Mouse (Mus musculus): ENCODE measurements around the gene Als2.

Gene Als2

GRCm38 (mm10) chr1:59162309-59163024 lies 74.6 kb downstream of the Als2 start:
- TF ChIP-seq GATA4 (IDR thresholded peaks at IDR 0.05; ENCODE audit: insufficient replicate concordance, low read length) = no peak

DNA sequence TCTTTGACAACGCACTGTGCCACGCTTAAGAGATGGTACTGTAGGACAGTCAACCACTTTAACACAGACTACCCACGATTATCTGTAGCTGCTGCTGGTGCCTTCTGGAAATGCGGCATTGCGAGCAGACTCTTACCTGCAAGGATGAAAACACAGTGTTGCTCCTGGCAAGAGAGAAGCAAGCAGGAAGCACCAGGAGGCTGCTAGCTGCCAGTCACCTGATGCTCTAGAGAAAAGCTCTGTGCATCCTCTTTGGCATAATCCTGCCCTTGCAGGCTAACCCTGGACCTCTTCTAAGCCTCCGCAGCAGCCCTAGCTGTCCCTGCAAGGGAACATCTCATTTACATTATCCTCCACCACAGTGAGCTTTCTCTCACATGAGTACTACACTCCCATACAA lies 75.6 kb downstream of the Als2 start:
- no peak for TF ChIP-seq GATA4 (IDR thresholded peaks at IDR 0.05; ENCODE audit: insufficient replicate concordance, low read length)

DNA sequence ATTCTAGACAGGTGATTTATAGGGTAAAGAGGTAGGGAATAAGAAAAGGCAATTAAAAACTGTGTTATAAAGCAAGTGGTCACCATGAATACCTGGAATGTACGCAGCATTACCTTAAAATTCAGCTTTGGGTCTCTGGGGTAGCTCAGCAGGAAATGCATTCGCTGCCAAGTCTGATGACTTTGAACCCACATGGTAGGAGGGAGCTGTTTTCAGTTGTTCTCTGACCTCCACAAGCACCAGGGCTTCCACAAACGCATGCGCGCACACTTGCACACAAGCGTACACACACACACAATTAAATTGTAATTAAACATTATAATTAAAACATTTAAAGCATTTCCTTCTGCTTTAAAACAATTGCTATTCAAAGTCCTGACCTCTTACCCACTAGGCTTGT lies 76.2 kb downstream of the Als2 start:
- no peak for TF ChIP-seq GATA4 (IDR thresholded peaks at IDR 0.05; ENCODE audit: insufficient replicate concordance, low read length)

DNA sequence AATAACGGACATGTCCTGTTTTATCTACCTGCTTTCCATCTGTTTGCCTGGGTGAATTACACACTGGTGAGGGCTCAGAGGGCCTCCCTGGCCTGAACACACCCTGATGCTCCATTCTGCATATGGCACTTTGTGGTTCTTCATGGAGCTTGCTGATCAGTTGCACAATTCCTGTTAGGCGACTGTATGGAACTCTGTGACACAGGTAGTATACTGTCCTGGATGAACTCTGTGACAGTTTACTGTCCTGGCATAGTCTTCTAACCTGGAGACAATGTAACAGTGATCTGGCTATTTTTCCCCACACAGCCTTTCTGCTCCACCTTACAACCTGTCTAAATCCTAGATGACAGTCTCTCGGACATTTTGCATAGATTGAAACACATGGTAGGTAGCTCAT lies 77.9 kb downstream of the Als2 start:
- no peak for TF ChIP-seq GATA4 (IDR thresholded peaks at IDR 0.05; ENCODE audit: insufficient replicate concordance, low read length)

DNA sequence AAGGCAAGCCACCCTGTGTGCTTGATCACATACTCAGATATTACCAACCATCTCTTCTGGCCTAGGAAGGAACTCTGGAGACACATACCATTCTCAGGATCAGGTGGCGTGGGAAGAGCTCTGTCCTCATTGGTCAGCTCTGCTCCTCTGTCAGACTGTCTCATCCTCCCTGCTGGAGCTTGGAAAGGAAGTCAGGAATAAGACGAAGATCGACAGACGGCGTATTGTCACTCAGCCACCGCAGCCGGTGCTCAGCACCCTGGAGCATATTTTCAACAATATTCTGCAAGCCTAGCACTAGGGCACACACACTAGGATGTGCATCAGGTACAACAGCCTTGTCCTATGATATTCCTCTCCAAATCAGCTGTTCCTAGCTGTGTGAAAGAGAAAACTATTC lies 78.5 kb downstream of the Als2 start:
- TF ChIP-seq GATA4 (IDR thresholded peaks at IDR 0.05; ENCODE audit: insufficient replicate concordance, low read length) = no peak

DNA sequence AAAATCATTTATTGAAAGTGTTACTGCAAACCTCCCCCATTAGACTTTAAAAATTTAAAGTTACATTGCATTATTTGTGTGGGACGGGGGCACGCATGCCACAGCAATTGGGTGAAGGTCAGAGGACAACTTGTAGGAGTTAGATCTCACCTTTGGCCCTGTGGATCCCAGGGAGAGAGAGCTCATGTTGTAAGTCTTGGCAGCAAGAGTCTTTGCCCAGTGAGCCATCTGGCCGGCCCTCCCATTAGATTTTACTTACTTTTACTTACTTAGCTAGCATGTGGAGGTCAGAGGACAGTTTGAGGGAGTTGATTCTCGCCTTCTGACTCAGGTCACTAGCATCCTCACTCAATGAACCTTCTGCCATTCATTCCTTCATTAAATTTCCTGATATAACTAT lies 79.2 kb downstream of the Als2 start:
- no peak for TF ChIP-seq GATA4 (IDR thresholded peaks at IDR 0.05; ENCODE audit: insufficient replicate concordance, low read length)

DNA sequence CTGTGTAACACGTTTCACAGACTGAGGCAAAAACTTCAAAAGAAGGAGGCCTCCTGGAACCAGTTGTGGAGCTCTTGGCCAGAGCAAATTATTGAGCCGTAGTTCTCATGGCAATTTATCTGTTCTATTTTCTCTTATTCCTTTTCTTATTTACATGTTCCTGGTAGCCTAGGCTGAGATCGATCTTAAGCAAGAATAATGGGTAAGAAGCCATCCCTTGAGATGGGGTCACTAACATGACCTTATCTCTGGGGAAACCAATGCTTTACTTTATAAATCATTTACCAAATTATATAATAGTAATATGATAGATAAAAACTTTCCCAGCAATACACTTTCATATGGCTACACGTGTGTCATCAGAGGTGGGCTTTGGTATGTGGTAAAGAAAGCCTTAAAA lies 84.7 kb downstream of the Als2 start:
- no peak for TF ChIP-seq GATA4 (IDR thresholded peaks at IDR 0.05; ENCODE audit: insufficient replicate concordance, low read length)

- no peak for TF ChIP-seq GATA4 (IDR thresholded peaks at IDR 0.05; ENCODE audit: insufficient replicate concordance, low read length)
Observed at GRCm38 (mm10) chr1:59150542-59150941, 86.5 kb downstream of the Als2 start.

- TF ChIP-seq GATA4 (IDR thresholded peaks at IDR 0.05; ENCODE audit: insufficient replicate concordance, low read length) = no peak
Observed at GRCm38 (mm10) chr1:59144543-59144942, 92.5 kb downstream of the Als2 start.

GRCm38 (mm10) chr1:59142809-59143208 lies 94.2 kb downstream of the Als2 start:
- TF ChIP-seq GATA4 (IDR thresholded peaks at IDR 0.05; ENCODE audit: insufficient replicate concordance, low read length) = no peak

DNA sequence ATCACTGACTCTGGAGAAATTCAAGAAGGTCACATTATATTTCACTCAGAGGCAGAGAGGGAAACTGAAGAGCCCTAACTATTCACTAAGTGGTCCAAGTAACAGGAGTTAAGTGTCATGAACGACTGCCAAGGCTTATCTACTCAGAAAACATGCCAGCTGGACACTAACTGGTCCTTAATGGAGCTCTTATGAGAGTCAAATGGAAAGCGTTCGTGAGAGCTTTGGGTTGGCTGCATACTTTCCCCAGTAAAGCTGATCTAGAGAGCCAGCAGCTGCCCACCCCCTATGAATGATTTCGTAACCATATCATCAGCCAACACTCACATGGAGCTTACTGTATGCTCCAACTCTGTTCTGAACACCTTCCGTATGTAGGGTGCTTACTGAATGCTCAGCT lies 102.6 kb downstream of the Als2 start:
- TF ChIP-seq GATA4 (IDR thresholded peaks at IDR 0.05; ENCODE audit: insufficient replicate concordance, low read length) = no peak

DNA sequence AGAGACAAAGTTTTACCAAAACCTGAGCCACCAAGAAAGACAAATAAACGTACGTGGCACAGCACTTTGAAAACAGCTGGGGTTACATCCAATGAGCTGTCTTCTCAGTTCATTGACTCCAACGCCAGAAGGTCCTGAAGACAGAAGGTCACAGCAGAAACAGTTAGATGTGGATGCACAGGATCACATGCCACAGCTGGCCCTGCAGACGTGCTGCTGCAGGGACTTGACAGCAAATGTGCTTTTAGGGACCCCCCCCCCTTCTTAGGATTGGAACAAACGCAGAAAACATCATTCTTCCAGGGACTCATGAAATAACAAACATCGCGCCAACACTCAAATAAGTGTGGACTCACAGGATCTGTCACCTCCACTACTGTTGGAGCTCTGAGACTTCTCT lies 108.2 kb downstream of the Als2 start:
- no peak for TF ChIP-seq GATA4 (IDR thresholded peaks at IDR 0.05; ENCODE audit: insufficient replicate concordance, low read length)

DNA sequence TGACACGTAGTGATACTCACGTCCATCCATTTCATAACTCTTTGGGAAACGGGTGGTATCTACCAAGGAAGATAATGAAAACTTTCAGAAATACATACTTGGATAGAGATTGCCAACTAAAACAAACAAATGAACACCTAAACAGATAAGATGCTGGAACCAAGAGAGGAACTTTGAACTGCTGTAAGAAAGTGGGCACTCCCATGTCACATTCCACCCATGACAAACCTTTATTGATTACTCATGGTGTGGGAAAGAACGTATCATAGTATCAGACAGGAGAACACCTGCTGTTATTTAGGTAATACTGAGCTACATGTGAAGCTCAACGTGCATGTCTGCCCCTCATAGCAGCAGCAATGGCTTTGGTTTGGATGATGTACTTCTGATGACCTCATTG lies 111.5 kb downstream of the Als2 start:
- no peak for TF ChIP-seq GATA4 (IDR thresholded peaks at IDR 0.05; ENCODE audit: insufficient replicate concordance, low read length)

- peak; percentile 9; the same call in 1 of the 2 replicates for TF ChIP-seq GATA4 (IDR thresholded peaks at IDR 0.05; ENCODE audit: insufficient replicate concordance, low read length)
Observed at GRCm38 (mm10) chr1:59119720-59120457, 117.1 kb downstream of the Als2 start, which contains the start of gene Tmem237. Gene Tmem237, minus strand, starts transcription at chr1:59120408.
